Comparison of ENCODE assay signal across 8 mouse cellular contexts in the genomic region with DNA sequence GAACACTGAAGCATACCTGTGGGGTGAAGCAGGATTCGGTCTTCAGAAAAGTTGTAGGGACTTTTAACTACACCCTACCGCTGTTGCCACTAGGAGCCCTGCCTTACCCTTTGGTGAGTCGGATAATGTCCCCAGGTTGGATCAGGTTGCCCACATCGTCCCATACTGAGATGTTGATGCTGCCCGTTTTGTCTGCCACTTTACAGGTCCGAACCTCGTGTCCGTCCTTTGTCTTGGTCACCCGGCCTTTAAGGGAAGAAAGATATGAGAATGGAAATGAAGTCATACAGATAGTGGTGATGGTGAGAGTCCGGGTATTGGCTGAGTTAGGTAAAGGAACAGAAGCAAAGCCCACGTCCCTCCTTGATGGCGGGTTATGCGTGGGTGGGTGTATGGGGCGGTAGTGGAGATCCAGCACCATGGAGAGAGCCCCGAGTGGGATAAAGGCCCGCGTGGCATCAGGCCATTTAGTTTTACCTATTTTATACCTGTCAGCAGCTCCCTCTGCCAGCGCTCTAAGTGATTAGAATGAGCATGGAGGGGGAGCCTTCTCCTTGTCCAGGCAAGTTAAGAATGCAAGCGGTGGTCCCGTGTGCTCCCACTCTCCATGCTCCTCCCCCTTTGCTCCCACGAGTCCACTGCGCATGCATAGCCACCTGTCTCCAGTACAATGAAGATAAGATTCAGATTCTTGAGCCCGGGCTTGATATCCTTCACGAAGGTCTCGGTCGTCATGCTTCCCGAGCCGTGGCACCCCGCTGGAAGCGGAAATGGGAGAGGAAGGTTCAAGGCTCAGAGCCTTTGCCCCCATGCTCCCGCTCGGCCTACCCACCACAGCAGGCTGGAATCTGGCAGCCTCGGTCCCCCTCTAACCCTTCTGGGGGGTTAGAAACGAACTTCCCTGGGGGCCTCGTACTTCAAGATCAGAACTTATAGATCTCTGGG. TPM values are rescaled to one million over a fixed set of nuclear protein-coding genes. Genes with fewer than 3 reads are reported as not detected.
DNase-seq lines count a peak whose midpoint lies in the region; ATAC-seq lines count a peak whose summit lies in the region.

No protein-coding gene starts in this region.

- ATAC-seq in heart, embryonic 15.5 days (replicated peaks; ENCODE audit: insufficient number of reproducible peaks, insufficient read depth, low FRiP score, low read depth) = no peak
- ATAC-seq in megakaryocyte progenitor cell, adult 5-6 weeks (replicated peaks; ENCODE audit: poor library complexity) = 0 out of 2 replicates have a peak, but pooled peaks have one; percentile 7
- no peak for ATAC-seq in stomach, embryonic 16.5 days (ENCODE audit: insufficient read depth, low FRiP score)

- H3K36me3 ChIP-seq in heart, embryonic 15.5 days = 0 out of 2 replicates have a peak, but pooled peaks cover 5% of the 10 kb centered on the region
- H3K36me3 ChIP-seq in stomach, embryonic 16.5 days (ENCODE audit: control insufficient read depth, insufficient read depth, low read length) = no peaks in the 10 kb centered on the region

- H3K4me2 ChIP-seq in heart, embryonic 15.5 days = peak overlapping the region; percentile 93
- peak overlapping the region; percentile 75 for H3K4me2 ChIP-seq in stomach, embryonic 16.5 days (ENCODE audit: low read depth, low read length)

- peak overlapping the region; percentile 76 for H3K9ac ChIP-seq in heart, embryonic 15.5 days
- peak overlapping the region; percentile 80 for H3K9ac ChIP-seq in stomach, embryonic 16.5 days (ENCODE audit: low read length)

- H3K9me3 ChIP-seq in heart, embryonic 15.5 days (replicated peaks) = no peaks in the 10 kb centered on the region
- H3K9me3 ChIP-seq in stomach, embryonic 16.5 days (replicated peaks; ENCODE audit: control insufficient read depth, low read length) = no peaks in the 10 kb centered on the region

- WGBS in heart, embryonic 15.5 days = 13% methylated on average over 35 of the region's 35 CpGs
- WGBS in stomach, embryonic 16.5 days = 16% methylated on average over 35 of the region's 35 CpGs

- peak overlapping the region; percentile 58 for H3K27ac ChIP-seq in heart, embryonic 15.5 days
- H3K27ac ChIP-seq in stomach, embryonic 16.5 days (ENCODE audit: low read length) = peak overlapping the region; percentile 58

- H3K4me1 ChIP-seq in heart, embryonic 15.5 days (replicated peaks) = peaks cover 34% of the 10 kb centered on the region
- H3K4me1 ChIP-seq in stomach, embryonic 16.5 days (ENCODE audit: control insufficient read depth, insufficient read depth, low read length) = peaks cover 22% of the 10 kb centered on the region

- peak overlapping the region; percentile 87 for H3K4me3 ChIP-seq in heart, embryonic 15.5 days
- H3K4me3 ChIP-seq in stomach, embryonic 16.5 days (replicated peaks; ENCODE audit: low read length) = peak overlapping the region; percentile 71

- DNase-seq in ovary, adult 18-20 months (ENCODE audit: low spot score) = peak; percentile 14
- no peak for DNase-seq in ovary, postnatal 14 days (ENCODE audit: low spot score)
- peak; percentile 22 for DNase-seq in c-Kit-negative CD71-positive TER-119-positive erythroid progenitor cells, embryonic 14.5 days (ENCODE audit: low read depth, low spot score)
- peak; percentile 55 to 63 for DNase-seq in layer of hippocampus, postnatal 14 days (ENCODE audit: low spot score in 2 of 2)
- DNase-seq in urinary bladder, adult 18-20 months (ENCODE audit: low spot score in 2 of 2) = no peak

- no peaks in the 10 kb centered on the region for H3K27me3 ChIP-seq in heart, embryonic 15.5 days
- H3K27me3 ChIP-seq in stomach, embryonic 16.5 days (ENCODE audit: control insufficient read depth, insufficient read depth, low read length) = no peaks in the 10 kb centered on the region

RNA-seq across cellular contexts. Expression of a gene that starts 2.4 kb away (rescaled TPM):
- polyA plus RNA-seq in heart, embryonic 15.5 days (2015; fragmentation: Nextera tagmentation; extraction: Ambion mirVana) = 52.6 and 58.9 TPM in 2 replicates
- 10 to 100 TPM; 94.5 TPM for total RNA-seq in layer of hippocampus, postnatal 14 days (2021)
- 79.4 and 105 TPM in 2 replicates for total RNA-seq in megakaryocyte progenitor cell, adult 5-6 weeks (2015)
- 68.8 and 72.2 TPM in 2 replicates for total RNA-seq in megakaryocyte progenitor cell, adult 5-6 weeks (2017)
- polyA plus RNA-seq in stomach, embryonic 16.5 days (2015; fragmentation: Nextera tagmentation; extraction: Ambion mirVana) = 72.0 and 75.5 TPM in 2 replicates

RNA-seq across cellular contexts. Expression of a gene that starts 2.6 kb away (rescaled TPM):
- polyA plus RNA-seq in heart, embryonic 15.5 days (2015; fragmentation: Nextera tagmentation; extraction: Ambion mirVana) = 25.5 and 29.0 TPM in 2 replicates
- total RNA-seq in layer of hippocampus, postnatal 14 days (2021) = 10 to 100 TPM; 67.2 to 72.0 TPM
- total RNA-seq in megakaryocyte progenitor cell, adult 5-6 weeks (2015) = 15.7 and 20.9 TPM in 2 replicates
- total RNA-seq in megakaryocyte progenitor cell, adult 5-6 weeks (2017) = 20.1 and 21.0 TPM in 2 replicates
- 37.0 and 38.5 TPM in 2 replicates for polyA plus RNA-seq in stomach, embryonic 16.5 days (2015; fragmentation: Nextera tagmentation; extraction: Ambion mirVana)

RNA-seq across cellular contexts. Expression of a gene that starts 7.8 kb away (rescaled TPM):
- 0.24 and 0.81 TPM in 2 replicates for polyA plus RNA-seq in heart, embryonic 15.5 days (2015; fragmentation: Nextera tagmentation; extraction: Ambion mirVana)
- under 1 TPM in 1 of 2 experiments, not detected in 1; 0.60 TPM for total RNA-seq in layer of hippocampus, postnatal 14 days (2021)
- total RNA-seq in megakaryocyte progenitor cell, adult 5-6 weeks (2015) = not detected in 2 replicates
- not detected in 2 replicates for total RNA-seq in megakaryocyte progenitor cell, adult 5-6 weeks (2017)
- polyA plus RNA-seq in stomach, embryonic 16.5 days (2015; fragmentation: Nextera tagmentation; extraction: Ambion mirVana) = 28.7 and 32.9 TPM in 2 replicates

RNA-seq across cellular contexts. Expression of a gene that starts 31.9 kb away (rescaled TPM):
- polyA plus RNA-seq in heart, embryonic 15.5 days (2015; fragmentation: Nextera tagmentation; extraction: Ambion mirVana) = 6.8 and 11.8 TPM in 2 replicates
- 10 to 100 TPM; 83.6 to 86.7 TPM for total RNA-seq in layer of hippocampus, postnatal 14 days (2021)
- 48.6 and 48.9 TPM in 2 replicates for total RNA-seq in megakaryocyte progenitor cell, adult 5-6 weeks (2015)
- 9.0 and 11.6 TPM in 2 replicates for total RNA-seq in megakaryocyte progenitor cell, adult 5-6 weeks (2017)
- polyA plus RNA-seq in stomach, embryonic 16.5 days (2015; fragmentation: Nextera tagmentation; extraction: Ambion mirVana) = 8.4 and 10.0 TPM in 2 replicates

RNA-seq across cellular contexts. Expression of a gene that starts 40.1 kb away (rescaled TPM):
- 17.0 TPM in 2 replicates for polyA plus RNA-seq in heart, embryonic 15.5 days (2015; fragmentation: Nextera tagmentation; extraction: Ambion mirVana)
- total RNA-seq in layer of hippocampus, postnatal 14 days (2021) = 10 to 100 TPM; 60.0 to 62.1 TPM
- 13.8 and 17.6 TPM in 2 replicates for total RNA-seq in megakaryocyte progenitor cell, adult 5-6 weeks (2015)
- total RNA-seq in megakaryocyte progenitor cell, adult 5-6 weeks (2017) = 8.8 and 9.4 TPM in 2 replicates
- polyA plus RNA-seq in stomach, embryonic 16.5 days (2015; fragmentation: Nextera tagmentation; extraction: Ambion mirVana) = 3.4 and 3.5 TPM in 2 replicates

Comparison
In these comparisons a context has a peak if more than half of its experiments do, and no peak if none do; other contexts are left out.
1. DNase-seq: peak in ovary, adult 18-20 months (single experiment), c-Kit-negative CD71-positive TER-119-positive erythroid progenitor cells, embryonic 14.5 days (single experiment) and layer of hippocampus, postnatal 14 days (2 of 2); none in ovary, postnatal 14 days (single experiment) and urinary bladder, adult 18-20 months (0 of 2).